Mouse (Mus musculus) forebrain, postnatal 0 days (tissue): ENCODE measurements around the gene Pias1. TPM values are rescaled to one million over a fixed set of nuclear protein-coding genes. Genes with fewer than 3 reads are reported as not detected.

ENCODE experiments used
- ATAC-seq: fragments of 200-750 bp; cut with Nextera tagmentation; 2 replicates; pipeline ENCODE4 v1.8.0; 2017; ENCODE audit warnings: mild to moderate bottlenecking, moderate library complexity
- DNase-seq: peaks from one replicate; pipeline ENCODE4 v3.0.0-alpha.2; 2015
- H3K27ac ChIP-seq: fragments of 300-500 bp; sonication (generic); 2 replicates; pipeline ENCODE4 v1.5.1; 2014; ENCODE audit warnings: low read depth, mild to moderate bottlenecking, antibody characterized with exemption, low read length, moderate library complexity, mixed read lengths
- H3K27me3 ChIP-seq: fragments of 300-500 bp; sonication (generic); 2 replicates; pipeline ENCODE4 v1.6.1; 2014; ENCODE audit warnings: mild to moderate bottlenecking, low read length, mixed read lengths; ENCODE audit not compliant: insufficient read depth
- H3K36me3 ChIP-seq: fragments of 300-500 bp; sonication (generic); 2 replicates; pipeline ENCODE4 v1.6.1; 2014; ENCODE audit warnings: mild to moderate bottlenecking, moderate library complexity; ENCODE audit not compliant: insufficient read depth
- H3K4me1 ChIP-seq: fragments of 300-500 bp; sonication (generic); 2 replicates; pipeline ENCODE4 v1.6.1; 2014; ENCODE audit warnings: antibody characterized with exemption; ENCODE audit not compliant: insufficient read depth
- H3K4me2 ChIP-seq: fragments of 300-500 bp; sonication (generic); 2 replicates; pipeline ENCODE4 v1.6.1; 2014; ENCODE audit warnings: low read depth, mild to moderate bottlenecking, moderate library complexity
- H3K4me3 ChIP-seq: fragments of 300-500 bp; sonication (generic); 2 replicates; pipeline ENCODE4 v1.5.1; 2014; ENCODE audit warnings: low read depth, low read length, mixed read lengths
- H3K9ac ChIP-seq: fragments of 300-500 bp; sonication (generic); 2 replicates; pipeline ENCODE4 v1.6.1; 2014; ENCODE audit warnings: mild to moderate bottlenecking
- H3K9me3 ChIP-seq: fragments of 300-500 bp; sonication (generic); 2 replicates; pipeline ENCODE4 v1.6.1; 2016; ENCODE audit warnings: low read length
- CTCF ChIP-seq: sonication (generic); IDR thresholded peaks from 2 replicates; pipeline ENCODE4 v1.5.1; 2016; ENCODE audit warnings: antibody characterized with exemption, control low read depth, low read depth
- WGBS: fragments of 180-500 bp; shearing (Covaris S2); extraction: QIAGEN DNeasy Blood & Tissue Kit; methylation state at CpG from one replicate; pipeline ENCODE4 v1.1.7; 2014; 5-methylcytosine and 5-hydroxymethylcytosine counted together
- polyA plus RNA-seq: library from polyadenylated mRNA; unstranded; fragments of >200 nt; fragmentation: Nextera tagmentation; extraction: Ambion mirVana; gene quantifications from 2 replicates; pipeline ENCODE4 v1.2.1, GENCODE M21; 2015
- total RNA-seq: library from RNA; depleted of rRNA; stranded (reverse); fragments of >200 nt; gene quantifications from 2 replicates; pipeline ENCODE4 v1.2.3, GENCODE M21; 2014

The Pias1 gene
- total and polyA plus RNA-seq, 2 experiments from 2014 or later = 36.2 to 50.2 TPM

DNA sequence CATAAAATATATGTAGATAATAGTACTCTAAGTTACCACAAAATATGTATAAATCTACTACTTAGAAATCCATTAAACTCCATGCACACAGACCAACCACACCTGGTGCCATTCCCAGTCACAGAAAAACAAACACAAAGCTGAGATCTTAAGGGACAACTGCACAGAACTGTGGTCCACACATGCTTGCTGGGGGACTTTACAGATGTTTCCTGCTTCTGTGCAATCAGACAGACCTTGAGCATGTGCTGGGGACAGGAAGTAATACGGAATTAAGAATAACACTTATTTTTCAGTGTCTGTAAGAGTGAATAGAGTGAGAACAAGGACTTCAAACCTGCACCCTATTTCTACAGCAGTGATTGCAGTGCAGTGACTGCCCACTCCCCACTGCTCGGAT is 66.8 kb downstream of the Pias1 start:
- H3K36me3 ChIP-seq = peaks cover 15% of the 10 kb centered on the region
- 90% methylated on average over 2 of the region's 2 CpGs for WGBS
- no peak overlapping the region for H3K9ac ChIP-seq
- H3K4me3 ChIP-seq = no peak overlapping the region
- H3K27ac ChIP-seq = no peak overlapping the region
- H3K4me2 ChIP-seq = no peak overlapping the region
- peaks cover 3% of the 10 kb centered on the region; the same call in 1 of the 2 replicates for H3K4me1 ChIP-seq
- no peaks in the 10 kb centered on the region for H3K9me3 ChIP-seq
- no peak for DNase-seq
- no peaks in the 10 kb centered on the region for H3K27me3 ChIP-seq
- no peak for ATAC-seq
- TF ChIP-seq CTCF = no peak

- no peak for ATAC-seq
These were observed 70.7 kb downstream of the Pias1 start for GRCm38 (mm10) chr9:62917059-62917458.

GRCm38 (mm10) chr9:62913390-62914069 is 74.2 kb downstream of the Pias1 start:
- Histone ChIP-seq H3K4me2 (no peak overlapping the region), H3K9me3 (no peaks in the 10 kb centered on the region), H3K27me3 (no peaks in the 10 kb centered on the region), H3K36me3 (peaks cover 23% of the 10 kb centered on the region), H3K4me3 (no peak overlapping the region), H3K27ac (no peak overlapping the region), H3K4me1 (no peaks in the 10 kb centered on the region), H3K9ac (no peak overlapping the region)
- TF ChIP-seq CTCF = no peak
- 86% methylated on average over 5 of the region's 5 CpGs for WGBS
- no peak for DNase-seq
- ATAC-seq = no peak

More at GRCm38 (mm10) chr9:62917059-62917458, 70.7 kb downstream of the Pias1 start:
- no peak overlapping the region for H3K9ac ChIP-seq
- DNase-seq = no peak
- no peak overlapping the region for H3K4me3 ChIP-seq
- no peak overlapping the region for H3K27ac ChIP-seq
- H3K4me2 ChIP-seq = no peak overlapping the region
- WGBS = 98% methylated on average over 1 of the region's 1 CpGs
- TF ChIP-seq CTCF = no peak
- H3K36me3 ChIP-seq = peaks cover 22% of the 10 kb centered on the region
- no peaks in the 10 kb centered on the region for H3K4me1 ChIP-seq
- no peaks in the 10 kb centered on the region for H3K27me3 ChIP-seq
- H3K9me3 ChIP-seq = no peaks in the 10 kb centered on the region

GRCm38 (mm10) chr9:62905039-62905438 is 82.7 kb downstream of the Pias1 start:
- Histone ChIP-seq H3K27ac (no peak overlapping the region), H3K36me3 (0 out of 2 replicates have a peak, but pooled peaks cover 4% of the 10 kb centered on the region), H3K9me3 (no peaks in the 10 kb centered on the region), H3K4me2 (no peak overlapping the region), H3K4me3 (no peak overlapping the region), H3K9ac (no peak overlapping the region), H3K27me3 (no peaks in the 10 kb centered on the region), H3K4me1 (no peaks in the 10 kb centered on the region)
- no peak for TF ChIP-seq CTCF
- DNase-seq (no peak), ATAC-seq (no peak)
- WGBS = 96% methylated on average over 8 of the region's 8 CpGs

DNA sequence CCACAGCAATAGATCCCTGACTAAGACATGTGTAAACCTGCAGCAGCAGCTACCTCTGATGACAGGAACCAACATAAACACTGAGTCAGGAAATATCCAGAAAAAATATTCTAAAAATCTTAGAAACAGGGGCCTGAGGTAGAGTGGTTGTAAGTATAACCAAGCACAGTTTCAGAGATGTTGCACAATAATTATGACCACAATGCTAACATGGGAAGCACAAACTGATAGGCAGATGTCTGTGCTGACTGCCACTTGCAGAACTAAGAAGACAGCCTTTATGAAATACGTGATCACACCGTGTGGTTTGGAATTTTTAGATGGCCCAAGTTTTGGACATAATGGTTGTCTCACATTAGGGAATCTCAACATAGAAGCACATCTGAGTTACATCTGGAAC is 83.9 kb downstream of the Pias1 start:
- Histone ChIP-seq H3K9ac (no peak overlapping the region), H3K4me3 (no peak overlapping the region), H3K36me3 (0 out of 2 replicates have a peak, but pooled peaks cover 4% of the 10 kb centered on the region), H3K27me3 (no peaks in the 10 kb centered on the region), H3K4me2 (no peak overlapping the region), H3K27ac (no peak overlapping the region), H3K4me1 (no peaks in the 10 kb centered on the region), H3K9me3 (no peaks in the 10 kb centered on the region)
- TF ChIP-seq CTCF = no peak
- WGBS = 100% methylated on average over 2 of the region's 2 CpGs
- DNase-seq (no peak), ATAC-seq (no peak)

DNA sequence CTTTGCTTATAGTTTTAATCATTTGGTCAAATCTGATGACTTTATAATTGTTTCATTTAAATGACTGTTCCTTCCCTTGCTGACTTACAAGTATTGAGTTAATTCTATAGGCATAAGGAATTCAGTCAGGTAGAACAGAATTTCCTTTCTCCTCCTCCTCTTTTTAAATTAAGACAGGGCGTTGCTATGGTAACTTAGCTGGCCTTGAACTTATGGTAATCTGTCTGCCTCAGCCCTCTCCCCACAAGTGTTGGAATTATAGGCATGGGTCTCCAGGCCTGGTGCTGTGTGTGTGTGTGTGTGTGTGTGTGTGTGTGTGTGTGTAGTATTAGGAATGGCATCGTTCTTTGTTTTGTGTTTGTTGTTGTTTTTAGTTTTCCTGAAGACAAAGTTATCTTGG is 86.0 kb downstream of the Pias1 start:
- no peak for TF ChIP-seq CTCF
- Histone ChIP-seq H3K9me3 (no peaks in the 10 kb centered on the region), H3K4me2 (no peak overlapping the region), H3K9ac (no peak overlapping the region), H3K4me3 (no peak overlapping the region), H3K4me1 (no peaks in the 10 kb centered on the region), H3K27ac (no peak overlapping the region), H3K36me3 (peaks cover 4% of the 10 kb centered on the region; the same call in 1 of the 2 replicates), H3K27me3 (no peaks in the 10 kb centered on the region)
- no peak for DNase-seq
- WGBS = 70% methylated on average over 2 of the region's 2 CpGs
- ATAC-seq = no peak

DNA sequence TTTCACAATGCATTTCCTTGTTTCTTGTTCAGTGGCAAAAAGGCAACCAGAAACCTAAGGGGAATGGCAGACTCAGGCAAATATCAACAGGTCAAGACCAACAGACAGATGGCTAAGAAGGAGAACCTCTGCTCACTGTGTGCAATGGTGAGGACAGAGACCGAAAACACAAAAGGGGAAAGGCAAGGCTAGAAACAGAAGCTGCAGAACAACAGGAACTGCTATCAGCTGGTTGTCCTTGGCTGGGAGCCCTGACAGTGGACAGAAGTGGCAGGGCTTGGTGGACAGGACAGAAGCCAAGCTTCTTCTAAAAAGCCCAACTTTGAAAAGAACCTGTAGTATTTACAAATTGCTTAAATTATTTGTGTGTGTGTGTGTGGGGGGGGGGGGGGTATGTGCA is 93.2 kb downstream of the Pias1 start:
- Histone ChIP-seq H3K9me3 (no peaks in the 10 kb centered on the region), H3K9ac (no peak overlapping the region), H3K27me3 (no peaks in the 10 kb centered on the region), H3K4me3 (no peak overlapping the region), H3K4me1 (no peaks in the 10 kb centered on the region), H3K36me3 (peaks cover 11% of the 10 kb centered on the region), H3K4me2 (no peak overlapping the region), H3K27ac (no peak overlapping the region)
- WGBS = 88% methylated on average over 1 of the region's 1 CpGs
- DNase-seq (no peak), ATAC-seq (no peak)
- no peak for TF ChIP-seq CTCF
